Mouse (Mus musculus) heart, embryonic 14.5 days (tissue): ENCODE results near the gene Vta1. TPM values are rescaled to one million over a fixed set of nuclear protein-coding genes. Genes with fewer than 3 reads are reported as not detected.
A peak's percentile ranks its signal among the peaks of the same experiment; 100 is the strongest.

Experiments used
- ATAC-seq: fragments of 200-750 bp; cut with Nextera tagmentation; 2 replicates; pipeline ENCODE4 v1.8.0; 2017; ENCODE audit warnings: low read depth, moderate TSS enrichment; ENCODE audit not compliant: insufficient number of reproducible peaks, insufficient read depth, low FRiP score
- H3K27ac ChIP-seq, 2 experiments: fragments of 200-500 bp in 1 of 2; fragments of 300-500 bp in 1 of 2; sonication (generic) in 1 of 2; replicated peaks in 1 of 2; 2 replicates each; pipeline ENCODE4 v1.5.1; 2012 to 2014; ENCODE audit warnings: low read depth in 2 of 2, low read length in 2 of 2, control low read depth in 1 of 2, mild to moderate bottlenecking in 1 of 2, mixed read lengths in 1 of 2; ENCODE audit not compliant: control insufficient read depth in 1 of 2, insufficient read depth in 1 of 2
- H3K27me3 ChIP-seq: fragments of 300-500 bp; sonication (generic); 2 replicates; pipeline ENCODE4 v1.6.1; 2014; ENCODE audit warnings: mild to moderate bottlenecking, low read length, control low read depth; ENCODE audit not compliant: control insufficient read depth, insufficient read depth
- H3K36me3 ChIP-seq: fragments of 300-500 bp; sonication (generic); 2 replicates; pipeline ENCODE4 v1.6.1; 2014; ENCODE audit warnings: mild to moderate bottlenecking, control low read depth, low read length, mixed read lengths; ENCODE audit not compliant: control insufficient read depth, insufficient read depth
- H3K4me1 ChIP-seq, 2 experiments: fragments of 200-500 bp in 1 of 2; fragments of 300-500 bp in 1 of 2; sonication (generic) in 1 of 2; 2 replicates each; pipeline ENCODE4 v1.6.1; 2012 to 2014; ENCODE audit warnings: low read length in 2 of 2, control low read depth in 1 of 2, mixed read lengths in 1 of 2; ENCODE audit not compliant: control insufficient read depth in 2 of 2, insufficient read depth in 2 of 2
- H3K4me2 ChIP-seq: fragments of 300-500 bp; sonication (generic); 2 replicates; pipeline ENCODE4 v1.6.1; 2014; ENCODE audit warnings: mild to moderate bottlenecking, low read length
- H3K4me3 ChIP-seq, 2 experiments: fragments of 200-500 bp in 1 of 2; fragments of 300-500 bp in 1 of 2; sonication (generic) in 1 of 2; 2 replicates each; pipeline ENCODE4 v1.5.1; 2012 to 2014; ENCODE audit warnings: low read length in 2 of 2, mild to moderate bottlenecking in 2 of 2, control low read depth in 1 of 2, low read depth in 1 of 2, moderate library complexity in 1 of 2; ENCODE audit not compliant: control insufficient read depth in 1 of 2, insufficient read depth in 1 of 2
- H3K9ac ChIP-seq: fragments of 300-500 bp; sonication (generic); 2 replicates; pipeline ENCODE4 v1.6.1; 2014; ENCODE audit warnings: mild to moderate bottlenecking, low read length
- H3K9me3 ChIP-seq: fragments of 300-500 bp; sonication (generic); 2 replicates; pipeline ENCODE4 v1.6.1; 2016; ENCODE audit warnings: low read length, control low read depth; ENCODE audit not compliant: control insufficient read depth
- WGBS: fragments of 180-500 bp; shearing (Covaris S2); extraction: QIAGEN DNeasy Blood & Tissue Kit; methylation state at CpG from one replicate; pipeline ENCODE4 v1.1.7; 2014; 5-methylcytosine and 5-hydroxymethylcytosine counted together
- polyA plus RNA-seq: library from polyadenylated mRNA; unstranded; fragments of >200 nt; fragmentation: Nextera tagmentation; extraction: Ambion mirVana; gene quantifications from 2 replicates; pipeline ENCODE4 v1.2.1, GENCODE M21; 2014

Vta1 gene
- polyA plus RNA-seq = 85.8 and 96.7 TPM in 2 replicates

GRCm38 (mm10) chr10:14705072-14706066, at the start of gene Vta1, which contains the start of gene Nmbr:
TSS of gene Vta1 (minus strand) at chr10:14705560.
TSS of gene Nmbr (plus strand) at chr10:14705591.
- no peaks in the 10 kb centered on the region for H3K36me3 ChIP-seq
- WGBS = under 1% methylated on average over 50 of the region's 50 CpGs
- H3K4me1 ChIP-seq = peaks cover 0 to 10% of the 10 kb centered on the region in 2 experiments; a peak in 2 of 4 replicates
- peak within 1 kb of the TSS; percentile 88 for H3K9ac ChIP-seq
- no peaks in the 10 kb centered on the region for H3K27me3 ChIP-seq
- H3K27ac ChIP-seq = peak within 1 kb of the TSS; percentile 3 to 31; a peak in 3 of 4 replicates
- H3K4me2 ChIP-seq = peak within 1 kb of the TSS; percentile 88
- peak within 1 kb of the TSS; percentile 60 to 98 for H3K4me3 ChIP-seq
- ATAC-seq = peak; percentile 92
- H3K9me3 ChIP-seq = no peaks in the 10 kb centered on the region

- Histone ChIP-seq H3K36me3 (no peaks in the 10 kb centered on the region), H3K4me2 (no peak overlapping the region), H3K4me1 (no peaks in the 10 kb centered on the region), H3K27me3 (no peaks in the 10 kb centered on the region), H3K9me3 (no peaks in the 10 kb centered on the region), H3K4me3 (no peak overlapping the region), H3K9ac (no peak overlapping the region), H3K27ac (no peak overlapping the region)
- WGBS = 4% methylated on average over 2 of the region's 2 CpGs
- ATAC-seq = no peak
These were observed 28.9 kb upstream of the Vta1 start for GRCm38 (mm10) chr10:14734285-14734684.

DNA sequence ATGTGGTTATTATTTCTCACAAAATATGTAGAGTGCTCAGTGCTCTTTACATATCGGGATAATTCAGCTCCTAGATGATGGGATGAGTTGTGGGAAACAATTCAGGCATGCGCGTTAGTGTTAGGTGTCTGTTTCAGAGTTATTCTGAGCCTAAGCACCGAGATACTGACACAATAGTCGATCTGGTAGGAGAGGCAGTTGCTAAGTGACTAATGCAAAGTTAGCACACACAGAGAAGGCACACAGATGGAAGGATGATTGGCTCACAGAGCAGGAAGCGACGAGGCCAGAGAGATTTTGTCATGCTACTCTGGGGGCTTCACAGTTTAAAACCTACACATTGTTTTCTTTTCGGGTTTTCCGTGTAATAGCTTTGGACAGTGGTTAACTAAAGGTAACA, 20.3 kb upstream of the Vta1 start:
- ATAC-seq = no peak
- no peak overlapping the region for H3K9ac ChIP-seq
- no peaks in the 10 kb centered on the region for H3K4me1 ChIP-seq
- no peaks in the 10 kb centered on the region for H3K27me3 ChIP-seq
- no peak overlapping the region for H3K4me3 ChIP-seq
- no peaks in the 10 kb centered on the region for H3K36me3 ChIP-seq
- no peaks in the 10 kb centered on the region for H3K9me3 ChIP-seq
- 40% methylated on average over 9 of the region's 9 CpGs for WGBS
- no peak overlapping the region for H3K4me2 ChIP-seq
- H3K27ac ChIP-seq = no peak overlapping the region

DNA sequence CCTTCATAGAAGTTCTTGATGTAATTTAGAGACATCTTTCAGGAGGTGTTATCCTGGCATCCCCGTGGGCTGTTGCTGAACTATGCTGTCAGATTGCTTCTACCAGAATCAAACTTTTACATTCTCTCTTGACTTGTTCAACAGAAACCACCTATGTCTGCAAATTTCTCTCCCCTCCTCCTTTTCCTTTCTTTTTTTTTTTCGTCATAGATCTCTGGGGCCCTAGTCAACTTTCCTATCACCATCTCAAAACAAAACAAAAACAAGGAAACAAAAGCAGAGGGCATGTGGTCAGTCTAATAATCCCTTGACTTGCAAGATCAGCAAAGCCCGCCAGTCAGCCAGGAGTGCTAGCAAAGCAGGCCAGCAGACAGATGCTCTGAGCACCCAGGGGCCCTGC, 12.8 kb upstream of the Vta1 start, which contains the start of gene Gje1:
Gene Gje1 (minus strand): TSS at position 101 of the 400 bp plus-strand sequence.
- Histone ChIP-seq H3K4me2 (no peak within 1 kb of the TSS), H3K4me1 (no peaks in the 10 kb centered on the region), H3K9me3 (no peaks in the 10 kb centered on the region), H3K27me3 (no peaks in the 10 kb centered on the region), H3K4me3 (no peak within 1 kb of the TSS), H3K27ac (no peak within 1 kb of the TSS), H3K9ac (no peak within 1 kb of the TSS), H3K36me3 (no peaks in the 10 kb centered on the region)
- WGBS = 48% methylated on average over 3 of the region's 3 CpGs
- ATAC-seq = no peak

DNA sequence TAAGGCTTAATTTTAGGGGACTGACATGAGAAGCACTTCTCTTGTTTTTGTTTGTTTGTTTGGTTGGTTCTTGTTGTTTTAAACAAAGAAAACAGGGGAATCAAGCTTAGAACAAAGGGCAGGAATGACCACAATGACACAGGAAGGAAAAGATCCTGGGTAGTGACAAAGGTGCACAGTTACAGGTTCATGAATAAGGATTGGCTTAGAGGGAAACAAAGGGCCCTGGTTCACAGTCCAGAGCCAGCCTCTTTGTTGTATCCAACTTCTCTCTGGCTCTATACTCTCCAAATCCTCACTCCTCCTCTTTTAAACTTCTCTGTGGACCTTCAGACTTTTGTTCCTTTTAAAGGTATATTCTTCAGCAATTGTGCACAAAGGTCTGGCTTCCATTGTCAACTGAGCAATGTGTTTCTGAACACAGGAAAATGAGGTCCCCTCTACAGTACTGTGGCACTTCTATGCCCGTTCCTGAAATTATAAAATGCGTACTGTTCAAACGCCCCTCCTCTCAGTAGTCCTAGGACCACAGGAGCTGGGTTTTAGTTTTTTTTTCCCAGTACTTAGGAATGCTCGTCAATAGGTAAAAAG, 1.4 kb downstream of the Vta1 start:
- H3K4me2 ChIP-seq = peak overlapping the region; percentile 88
- WGBS = 67% methylated on average over 4 of the region's 4 CpGs
- no peaks in the 10 kb centered on the region for H3K27me3 ChIP-seq
- H3K4me1 ChIP-seq = peaks cover 0 to 10% of the 10 kb centered on the region in 2 experiments; a peak in 2 of 4 replicates
- H3K27ac ChIP-seq = no peak overlapping the region
- H3K36me3 ChIP-seq = no peaks in the 10 kb centered on the region
- H3K4me3 ChIP-seq = peak overlapping the region in 1 of 2 experiments; percentile 98; a peak in 2 of 4 replicates
- ATAC-seq = no peak
- H3K9me3 ChIP-seq = no peaks in the 10 kb centered on the region
- peak overlapping the region; percentile 88 for H3K9ac ChIP-seq

DNA sequence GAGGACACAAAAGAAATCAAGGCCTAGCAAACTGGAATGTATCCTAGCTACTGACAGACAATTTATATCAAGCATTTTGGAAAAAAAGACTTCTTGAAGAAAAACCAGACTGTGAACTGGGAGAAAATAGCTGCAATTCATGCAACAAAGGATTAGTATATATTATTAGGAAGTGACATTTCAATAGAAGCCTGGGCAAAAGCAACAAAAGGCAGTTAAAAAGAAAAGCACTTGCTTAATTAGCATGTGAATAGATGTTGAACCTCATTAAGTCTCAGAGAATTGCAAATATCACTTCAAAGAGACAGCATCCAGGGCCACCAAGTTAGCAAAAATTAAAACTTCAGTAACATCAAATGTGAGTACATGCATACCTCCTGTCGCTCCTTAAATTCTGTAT, 2.1 kb downstream of the Vta1 start:
- Histone ChIP-seq H3K4me1 (peaks cover 0 to 10% of the 10 kb centered on the region in 2 experiments; a peak in 2 of 4 replicates), H3K4me3 (no peak overlapping the region), H3K4me2 (peak overlapping the region; percentile 88; the same call in 1 of the 2 replicates), H3K9ac (no peak overlapping the region), H3K27me3 (no peaks in the 10 kb centered on the region), H3K9me3 (no peaks in the 10 kb centered on the region), H3K27ac (no peak overlapping the region), H3K36me3 (no peaks in the 10 kb centered on the region)
- 78% methylated on average over 1 of the region's 1 CpGs for WGBS
- no peak for ATAC-seq

GRCm38 (mm10) chr10:14690349-14690748, 15.0 kb downstream of the Vta1 start:
- Histone ChIP-seq H3K4me2 (no peak overlapping the region), H3K9ac (no peak overlapping the region), H3K36me3 (peaks cover 14% of the 10 kb centered on the region), H3K27me3 (no peaks in the 10 kb centered on the region), H3K9me3 (no peaks in the 10 kb centered on the region), H3K4me1 (no peaks in the 10 kb centered on the region), H3K4me3 (no peak overlapping the region), H3K27ac (no peak overlapping the region)
- ATAC-seq = no peak
- WGBS = 84% methylated on average over 3 of the region's 3 CpGs
